Mouse (Mus musculus): ENCODE measurements around the gene Ndufa4. TPM values are rescaled to one million over a fixed set of nuclear protein-coding genes. Genes with fewer than 3 reads are reported as not detected.

The Ndufa4 gene
- polyA plus RNA-seq (2014; fragmentation: Illumina TruSeq; extraction: RNeasy Lipid Tissue Mini Kit (QIAGEN cat#74804); ENCODE audit: low read depth, low replicate concordance), result 1,806 TPM

DNA sequence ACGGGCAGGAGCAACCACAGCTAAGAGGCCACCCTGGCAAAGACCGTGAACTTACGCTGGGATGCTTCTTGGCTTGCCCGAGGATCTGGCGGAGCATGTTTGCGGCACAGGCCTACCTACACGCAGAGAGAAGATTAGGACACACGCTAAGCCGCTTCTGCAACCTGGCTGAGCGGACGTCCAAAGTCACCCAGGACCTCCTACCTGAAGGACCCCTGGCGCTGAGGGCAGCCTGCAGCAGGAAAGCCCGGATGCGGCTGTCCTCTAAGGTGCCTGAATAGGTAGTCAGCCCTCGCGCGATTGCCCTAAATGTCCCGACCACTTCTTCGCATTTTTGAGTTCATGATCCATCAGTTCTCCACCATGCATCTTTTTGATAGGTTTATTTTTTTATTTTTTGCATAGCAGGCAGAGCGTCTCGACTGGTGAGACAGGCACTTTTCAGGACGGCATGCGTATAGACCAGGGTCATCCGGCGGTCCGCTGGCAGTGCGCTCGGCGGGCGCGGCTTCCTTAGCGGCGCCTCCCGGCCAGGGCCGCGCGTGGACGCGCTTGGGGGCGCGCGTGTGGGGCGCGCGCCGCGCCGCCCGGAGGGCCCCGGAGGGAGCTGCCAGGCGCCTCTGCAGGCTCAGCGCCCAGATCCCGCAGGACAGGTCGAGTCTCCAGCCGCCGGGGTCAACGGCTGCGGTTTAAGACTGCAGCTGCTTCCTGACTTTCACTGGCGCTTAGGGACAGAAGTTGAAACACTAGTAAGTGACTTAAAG lies at the start of gene Ndufa4, which contains the start of gene Phf14:
Gene Ndufa4, minus strand, starts transcription at position 229 of the 764 bp plus-strand sequence.
Gene Phf14, plus strand, starts transcription at position 541 of the 764 bp plus-strand sequence.

Other genes with a start within 250 kb of the Ndufa4 start
- 73.3 TPM for gene Phf14, start 312 bp upstream of the Ndufa4 start, polyA plus RNA-seq (2014; fragmentation: Illumina TruSeq; extraction: RNeasy Lipid Tissue Mini Kit (QIAGEN cat#74804); ENCODE audit: low read depth, low replicate concordance)

All from adrenal gland, adult 10 weeks (tissue).